Mouse (Mus musculus): ENCODE measurements around the gene Rsph14.

The Rsph14 gene

DNA sequence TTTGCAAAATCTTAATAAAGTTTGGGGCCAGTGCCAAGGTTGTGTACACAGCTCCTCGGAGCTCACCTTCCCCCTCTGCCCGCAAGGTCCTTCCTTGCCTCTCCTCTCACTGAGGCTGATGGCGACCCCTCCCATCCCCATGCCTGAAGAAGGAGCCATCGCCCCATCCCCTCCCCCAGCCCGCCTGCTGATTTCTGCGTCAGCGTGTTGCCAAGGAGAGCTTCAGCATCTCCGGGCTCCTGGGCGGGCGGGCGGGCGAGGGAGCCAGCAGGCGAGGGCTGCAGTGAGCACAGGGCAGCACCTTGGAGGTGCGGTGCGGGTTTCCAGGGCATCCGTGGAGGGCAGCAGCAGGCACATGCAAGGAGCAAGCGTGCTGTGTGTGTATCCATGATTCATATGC, 37.0 kb downstream of the Rsph14 start:
- in situ Hi-C loops (cut with MboI, MseI) = no loop called here

DNA sequence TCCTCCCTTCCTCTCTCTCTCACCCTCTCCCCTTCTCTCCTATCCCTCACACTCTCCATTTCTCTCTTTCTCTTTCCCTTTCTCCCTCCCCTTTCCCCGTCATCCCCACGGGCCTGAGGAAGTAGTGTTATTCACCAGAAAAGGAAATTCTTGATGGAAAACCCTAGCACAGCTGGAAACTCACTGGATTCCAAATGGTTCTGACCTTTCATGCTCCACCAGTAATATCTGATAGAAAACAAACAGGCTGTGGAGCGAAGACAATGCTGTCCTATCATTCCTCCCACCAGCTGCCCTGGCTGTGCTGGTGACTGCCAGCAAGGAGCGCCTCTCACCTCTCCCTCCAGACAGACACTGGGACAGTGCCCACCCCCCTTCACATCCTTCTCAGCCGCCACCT, 37.5 kb downstream of the Rsph14 start:
- in situ Hi-C loops (cut with MboI, MseI) = no loop called here

DNA sequence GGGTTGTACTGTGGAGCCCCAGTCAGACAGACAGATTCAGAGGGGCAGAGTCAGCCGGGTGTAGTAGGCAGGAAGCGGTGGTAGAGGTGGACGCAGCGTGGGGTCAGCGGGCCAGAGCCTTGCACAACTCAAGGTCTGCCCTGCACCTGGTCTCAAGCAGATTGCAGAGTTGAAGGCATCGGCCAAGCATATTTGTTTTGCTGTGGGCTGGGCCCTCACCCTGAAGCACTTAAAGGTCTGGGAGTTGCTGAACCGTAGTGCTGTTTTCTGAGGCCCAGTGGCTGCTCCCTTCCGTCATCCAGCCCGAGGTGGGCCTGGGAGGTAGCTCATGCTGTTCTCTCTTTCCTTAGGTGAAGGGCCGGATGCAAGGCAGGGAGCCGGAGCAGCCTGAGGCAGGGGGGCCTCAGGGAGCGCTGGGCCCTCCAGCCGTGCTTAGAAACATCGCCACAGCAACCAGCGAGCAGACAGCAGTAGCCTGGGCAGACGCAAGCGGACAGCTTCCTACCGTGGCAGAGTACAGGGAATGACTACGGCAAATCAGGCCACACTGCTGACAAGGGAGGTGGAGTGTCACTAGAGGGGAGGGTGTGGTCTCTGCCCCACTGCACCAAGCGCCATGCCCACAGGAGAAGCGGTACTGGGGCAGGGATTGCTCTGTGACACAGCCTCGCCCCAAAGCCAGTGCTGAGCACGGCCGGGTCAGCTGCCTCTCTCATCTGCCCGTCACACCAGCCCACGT, 41.6 kb downstream of the Rsph14 start:
- in situ Hi-C loops (cut with MboI, MseI) = no loop called here

DNA sequence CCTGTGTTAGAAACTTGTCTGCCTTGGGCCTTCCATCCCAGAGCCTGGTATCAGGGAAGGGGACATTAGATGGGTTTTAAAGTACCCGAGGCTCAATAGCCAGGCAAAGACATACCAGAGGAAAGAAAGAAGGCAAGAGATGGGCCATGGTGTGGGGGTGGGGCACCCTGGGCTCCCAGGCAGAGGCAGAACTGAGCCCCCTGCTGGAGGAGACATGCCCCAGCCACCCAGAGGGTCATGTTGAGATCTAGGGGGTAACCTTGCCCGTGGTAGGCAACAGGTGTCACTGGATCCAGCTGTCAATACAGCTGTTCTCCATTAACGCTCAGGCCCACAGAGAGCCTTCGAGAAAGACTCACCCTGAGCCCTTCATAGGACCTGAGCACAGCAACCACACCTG, 42.6 kb downstream of the Rsph14 start:
- in situ Hi-C loops (cut with MboI, MseI) = no loop called here

DNA sequence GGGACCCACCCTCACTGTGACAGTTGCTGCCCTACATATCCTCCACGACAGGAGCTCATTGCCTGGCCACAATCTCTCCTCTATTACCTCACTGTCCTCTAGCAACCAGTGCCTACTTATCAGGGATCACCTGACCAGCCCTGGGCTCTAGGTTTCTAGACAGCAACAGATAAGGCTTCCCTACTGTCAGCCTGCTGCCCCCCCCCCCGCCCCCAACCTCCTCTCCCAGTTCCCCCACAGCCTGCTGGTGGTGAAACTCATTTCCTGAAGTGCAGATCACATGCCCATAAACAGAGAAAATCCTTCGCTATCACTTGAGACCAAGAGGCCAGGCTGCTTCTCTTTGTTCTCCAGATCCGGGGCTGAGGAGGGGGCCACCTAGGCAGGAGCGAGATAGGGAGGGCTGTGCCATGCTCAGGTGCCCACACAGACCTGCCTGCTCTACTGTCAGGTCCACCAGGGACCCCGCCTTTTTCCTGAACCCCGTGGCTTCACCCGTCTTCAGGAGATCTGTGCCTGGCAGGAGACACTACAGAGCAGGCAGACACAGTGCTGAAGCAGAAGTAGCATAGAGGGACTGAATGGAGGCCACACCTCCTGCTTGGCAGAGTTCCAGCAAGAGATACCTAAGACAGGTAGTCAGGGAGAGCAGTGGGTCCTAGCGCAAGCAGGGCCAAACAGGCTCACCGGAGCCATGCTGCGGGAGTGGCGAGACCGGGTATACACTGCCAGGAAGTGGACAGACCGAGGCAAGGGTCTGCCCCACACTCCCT, 44.5 kb downstream of the Rsph14 start:
- in situ Hi-C loops (cut with MboI, MseI) = no loop called here

DNA sequence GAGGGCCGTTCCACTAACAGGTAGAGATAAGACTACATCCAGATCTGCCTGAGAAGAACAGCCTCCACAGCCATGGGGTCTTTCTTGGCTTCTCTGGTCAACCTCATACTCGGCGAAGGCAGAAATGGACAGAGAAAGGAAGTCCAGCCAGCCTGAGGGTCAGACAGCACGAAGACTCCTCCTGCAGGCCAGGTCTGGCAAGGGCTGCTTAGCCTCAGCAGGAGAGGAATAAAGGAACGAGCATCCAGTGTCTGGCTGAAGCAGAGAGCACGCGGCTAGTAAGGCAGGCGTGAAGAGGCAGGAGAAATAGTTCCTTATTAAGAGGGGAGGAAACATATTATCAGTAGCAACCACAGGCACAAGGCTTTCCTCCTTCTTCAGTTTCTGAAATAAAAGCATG, 49.2 kb downstream of the Rsph14 start:
- in situ Hi-C loops (cut with MboI, MseI) = no loop called here

DNA sequence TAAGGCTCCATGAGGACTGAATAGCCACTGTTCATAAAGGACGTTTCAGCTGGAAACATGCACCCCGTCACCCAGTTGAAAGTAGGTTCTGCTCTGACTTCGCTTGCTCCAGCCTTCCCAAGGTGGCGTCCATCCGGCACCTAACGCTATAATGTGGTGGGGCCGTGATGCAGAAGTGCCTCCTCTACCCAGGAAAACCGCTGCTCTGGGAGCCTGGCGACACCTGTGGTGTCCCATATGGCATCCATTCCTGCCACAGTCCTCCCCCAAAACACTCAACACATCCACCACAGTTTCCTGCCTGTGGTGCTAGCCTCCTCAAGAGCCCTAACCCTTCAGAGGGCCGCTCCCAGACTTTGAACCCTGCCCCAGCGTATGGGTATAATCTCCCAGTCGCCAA, 51.2 kb downstream of the Rsph14 start:
- in situ Hi-C loops (cut with MboI, MseI) = no loop called here

DNA sequence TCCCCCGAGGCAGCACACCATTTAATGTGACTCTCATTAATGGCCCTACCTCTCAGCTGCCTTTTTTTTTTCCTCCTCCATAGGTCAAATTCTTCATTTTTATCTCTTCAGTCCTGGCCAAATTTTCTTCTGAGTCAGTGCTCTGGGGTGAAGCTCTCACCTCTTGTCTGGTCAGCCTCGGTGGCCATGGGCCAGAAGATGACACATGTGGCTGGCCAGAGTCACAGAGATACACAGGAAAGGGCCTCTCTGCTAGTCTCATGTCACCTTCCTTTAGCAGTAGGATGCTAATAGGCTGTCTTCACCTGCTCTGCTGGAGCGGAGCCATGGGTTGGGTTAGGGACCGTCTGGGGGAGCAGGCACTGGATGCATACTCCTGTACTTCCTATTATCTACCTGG, 54.3 kb downstream of the Rsph14 start:
- in situ Hi-C loops (cut with MboI, MseI) = no loop called here

DNA sequence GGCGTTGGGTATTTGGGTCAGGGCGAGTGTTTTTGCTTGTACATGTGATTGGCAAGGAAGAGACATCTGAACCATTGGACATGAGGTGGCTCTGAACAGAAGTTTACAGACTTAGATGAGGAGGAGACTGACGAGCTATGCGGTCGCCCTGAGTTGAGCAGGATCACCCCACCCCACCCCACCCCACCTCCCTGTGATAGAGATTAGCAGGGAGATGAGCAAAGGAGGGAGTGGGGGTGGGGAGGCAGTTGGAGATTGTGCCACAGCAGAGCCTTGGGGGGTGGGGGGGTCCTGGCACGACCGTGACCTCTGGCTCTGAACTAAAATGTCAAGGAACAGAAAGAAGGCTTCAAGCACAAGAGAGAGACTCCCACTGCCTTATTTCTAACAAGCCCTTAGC, 56.0 kb downstream of the Rsph14 start:
- in situ Hi-C loops (cut with MboI, MseI) = no loop called here

DNA sequence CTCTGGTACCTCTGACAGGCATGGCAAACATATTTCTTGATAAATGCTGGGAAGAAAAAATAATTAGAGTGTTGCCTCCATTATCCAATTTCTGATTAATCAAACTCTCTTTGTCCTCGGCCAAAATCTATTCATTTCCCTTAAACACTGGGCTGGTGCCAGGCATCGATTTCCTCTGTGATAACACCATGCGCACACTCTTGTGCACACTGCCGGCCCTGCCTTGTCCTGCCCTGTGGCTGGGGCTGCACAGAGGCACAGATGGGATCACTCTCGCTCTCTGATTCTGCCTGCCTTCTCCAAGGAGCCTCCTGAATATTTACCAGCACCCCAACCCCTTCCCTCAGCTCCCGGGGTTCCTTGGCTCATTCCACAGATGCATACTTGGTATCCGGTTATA, 56.8 kb downstream of the Rsph14 start:
- in situ Hi-C loops (cut with MboI, MseI) = no loop called here

DNA sequence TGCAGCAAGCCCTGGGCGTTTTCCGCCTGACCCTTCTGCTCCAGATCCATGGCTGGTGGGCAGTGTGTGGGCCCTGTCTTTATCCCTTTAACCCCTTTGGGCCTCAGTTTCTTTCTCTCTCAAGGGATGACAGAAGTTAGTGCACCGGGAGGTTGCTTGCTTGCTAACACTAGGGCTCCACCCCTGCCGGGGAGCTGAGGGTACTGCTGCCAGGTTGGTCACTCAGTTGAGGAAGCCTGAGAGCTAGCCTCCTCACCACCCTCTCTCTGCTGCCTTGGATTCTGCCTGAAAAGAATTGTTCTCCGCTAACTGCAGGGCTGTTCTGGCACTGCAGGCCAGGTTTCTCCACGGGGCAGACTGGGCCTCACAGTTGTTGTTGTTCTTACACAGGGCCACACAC, 59.4 kb downstream of the Rsph14 start:
- in situ Hi-C loops (cut with MboI, MseI) = no loop called here

DNA sequence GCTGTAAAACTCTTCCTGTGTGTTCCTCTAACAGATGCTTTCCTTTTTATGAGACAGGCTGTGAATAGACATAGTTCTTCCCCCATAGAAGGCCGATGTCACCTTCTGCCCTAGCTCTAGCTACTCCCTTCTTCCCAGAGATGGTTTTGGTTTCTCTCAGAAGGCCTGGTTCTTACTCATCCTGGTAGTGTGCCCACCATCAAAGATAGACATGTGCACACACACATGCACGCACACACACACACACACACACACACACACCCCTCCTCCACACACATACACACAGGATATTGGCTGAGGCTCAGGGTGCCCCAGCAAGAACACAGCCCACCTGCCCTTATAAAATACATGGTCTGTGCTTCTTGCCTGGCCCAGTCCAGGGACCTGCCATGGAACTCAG, 63.1 kb downstream of the Rsph14 start:
- in situ Hi-C loops (cut with MboI, MseI) = no loop called here

DNA sequence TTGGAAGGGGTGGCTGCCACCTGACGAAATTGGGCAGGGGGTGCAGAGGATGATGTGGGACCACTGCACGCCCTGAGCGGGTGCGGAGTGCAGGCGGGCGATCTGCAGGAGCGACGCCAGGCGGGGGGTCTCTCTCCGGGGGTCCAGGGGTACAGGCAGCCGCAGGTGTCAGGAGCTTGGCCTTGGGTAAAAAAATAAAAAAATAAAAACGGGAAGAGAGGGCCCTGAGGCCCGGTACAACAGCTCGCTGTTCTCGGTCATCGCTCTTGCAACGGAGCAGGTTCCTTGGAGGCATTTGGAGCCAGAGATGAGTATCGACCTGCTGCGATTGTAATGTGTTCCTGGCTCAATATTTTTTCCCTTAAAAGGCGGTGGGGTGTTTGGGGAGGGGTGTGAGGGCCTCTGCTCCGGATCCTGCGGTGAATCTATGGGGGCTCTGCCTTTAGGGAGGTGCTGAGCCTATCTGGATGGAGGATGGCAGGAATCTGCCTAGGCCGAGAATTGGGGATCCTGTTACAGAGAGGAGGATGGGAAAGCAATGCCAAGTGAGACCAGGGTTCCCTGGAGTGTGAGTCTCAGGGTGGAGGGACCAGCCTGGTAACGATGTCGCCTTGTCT, 64.6 kb downstream of the Rsph14 start:
- in situ Hi-C loops (cut with MboI, MseI) = no loop called here

DNA sequence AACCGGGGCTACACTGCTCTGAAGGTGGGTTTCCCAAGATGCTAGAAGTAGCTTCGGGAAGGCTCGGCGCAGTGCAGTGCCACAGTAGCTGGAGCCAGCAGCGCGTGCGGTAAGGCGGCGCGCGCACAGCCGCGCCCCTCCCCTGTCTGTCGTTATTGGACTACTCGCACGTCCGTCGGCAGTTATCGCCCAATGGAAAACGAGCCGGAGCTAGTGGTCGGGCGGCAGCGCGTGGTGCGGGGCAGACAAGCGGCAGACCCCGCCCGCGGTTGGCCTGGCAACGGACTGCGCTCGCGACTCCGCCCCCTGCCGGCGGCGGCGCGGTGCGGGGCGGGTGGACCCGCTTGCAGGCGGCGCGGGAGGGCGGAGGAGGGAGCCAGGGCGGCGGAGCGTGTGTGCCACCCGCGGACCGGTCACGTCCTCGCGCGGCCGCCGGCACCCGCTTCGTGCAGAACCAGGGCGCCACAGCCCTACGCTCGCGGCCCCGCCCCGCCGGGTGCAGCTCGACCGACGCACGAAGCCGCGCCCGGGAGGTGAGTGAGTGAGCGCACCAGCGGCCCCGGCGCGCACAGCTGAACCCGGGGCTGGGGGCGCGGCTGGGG, 65.4 kb downstream of the Rsph14 start, which contains the start of gene Gnaz:
Gnaz (plus strand) TSS at position 328 of the 602 bp plus-strand sequence.
- in situ Hi-C loops (cut with MboI, MseI) = no loop called here

DNA sequence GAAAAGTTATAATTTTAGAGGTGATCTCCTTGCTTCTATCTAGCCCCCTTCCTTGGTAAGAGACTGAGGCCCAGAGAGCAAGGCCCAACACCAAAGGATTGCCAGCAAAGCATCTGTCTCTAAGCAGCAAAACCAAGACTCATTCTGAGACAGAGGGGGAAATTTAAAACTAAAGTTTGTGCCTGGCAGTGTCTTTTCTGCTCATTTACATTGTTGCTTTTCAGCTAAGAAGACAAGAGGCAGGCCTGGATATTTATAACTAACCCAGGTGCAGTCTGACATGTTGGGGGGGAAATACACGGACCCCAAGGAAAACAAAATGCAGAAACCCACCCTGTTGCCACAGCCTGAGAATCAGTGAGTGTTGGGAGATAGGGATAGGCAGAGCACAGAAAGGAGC, 68.0 kb downstream of the Rsph14 start:
- in situ Hi-C loops (cut with MboI, MseI) = no loop called here

DNA sequence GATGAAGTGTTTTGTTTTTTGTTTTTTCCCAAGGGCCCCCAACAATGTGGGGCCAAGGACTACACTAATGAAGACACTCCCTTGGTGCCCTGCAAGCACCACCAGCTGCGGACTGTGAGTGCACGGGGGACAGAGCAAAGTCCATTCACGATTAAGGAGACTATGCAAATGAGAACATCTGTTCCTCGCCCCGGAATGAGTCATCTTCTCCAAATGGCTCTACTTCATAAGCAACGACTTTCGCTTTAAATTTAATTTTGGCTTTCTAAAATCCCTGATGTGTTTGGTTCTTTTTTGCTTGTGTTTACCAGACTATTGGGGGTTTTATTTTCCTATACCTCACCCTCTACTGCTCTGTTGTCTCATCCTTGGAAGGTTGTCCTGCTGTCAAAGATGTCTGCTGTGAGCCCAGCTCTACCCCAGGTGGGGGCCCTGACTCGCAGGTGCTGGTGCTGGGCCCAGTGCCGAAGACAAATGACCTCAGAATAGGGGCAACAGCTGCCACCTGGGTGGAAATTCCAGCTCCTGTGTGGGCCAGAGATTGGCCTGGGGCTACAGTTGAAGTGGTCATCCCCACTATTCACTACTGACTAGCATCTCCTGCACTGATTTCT, 79.4 kb downstream of the Rsph14 start:
- in situ Hi-C loops (cut with MboI, MseI) = no loop called here

DNA sequence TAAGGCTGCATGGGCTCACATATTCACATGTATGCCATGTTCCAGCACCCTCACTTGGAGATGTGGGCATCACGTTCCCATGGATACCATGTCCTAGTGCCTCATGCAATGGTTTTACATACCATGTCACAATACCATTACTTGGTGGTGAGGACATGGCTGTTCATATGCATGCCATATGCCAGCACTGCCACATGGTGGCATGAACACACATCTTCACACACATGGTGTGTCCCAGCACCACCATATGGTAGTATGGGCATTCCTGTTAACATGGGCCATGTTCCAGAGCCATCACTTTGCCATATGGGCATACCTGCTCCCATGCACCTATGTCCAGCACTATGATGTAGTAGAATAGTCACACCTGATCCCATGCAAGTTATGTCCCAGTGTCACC, 91.6 kb downstream of the Rsph14 start:
- in situ Hi-C loops (cut with MboI, MseI) = loop anchor here (5.0 kb wide), 1 partner anchor 67 kb away; no protein-coding TSS in a partner anchor

DNA sequence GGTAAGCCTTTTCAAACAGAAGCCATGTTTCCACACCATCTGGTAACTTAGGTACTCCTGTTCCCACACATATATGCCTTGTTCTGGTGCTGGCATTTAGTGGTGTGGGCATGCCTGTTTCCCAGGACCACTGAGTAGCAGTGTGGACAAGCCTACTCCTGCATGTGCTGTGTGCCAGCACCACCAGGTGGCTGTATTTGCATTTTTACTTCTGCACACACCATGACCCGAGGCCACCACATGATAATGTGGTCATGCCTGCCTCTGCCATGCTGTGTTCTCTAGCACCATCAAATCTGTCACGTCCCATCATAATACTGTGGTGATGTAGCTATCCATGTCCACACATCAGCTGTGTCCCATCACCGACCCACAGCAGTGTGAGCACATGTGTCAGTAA, 93.1 kb downstream of the Rsph14 start:
- in situ Hi-C loops (cut with MboI, MseI) = loop anchor here (5.0 kb wide), 1 partner anchor 213 kb away; no protein-coding TSS in a partner anchor

DNA sequence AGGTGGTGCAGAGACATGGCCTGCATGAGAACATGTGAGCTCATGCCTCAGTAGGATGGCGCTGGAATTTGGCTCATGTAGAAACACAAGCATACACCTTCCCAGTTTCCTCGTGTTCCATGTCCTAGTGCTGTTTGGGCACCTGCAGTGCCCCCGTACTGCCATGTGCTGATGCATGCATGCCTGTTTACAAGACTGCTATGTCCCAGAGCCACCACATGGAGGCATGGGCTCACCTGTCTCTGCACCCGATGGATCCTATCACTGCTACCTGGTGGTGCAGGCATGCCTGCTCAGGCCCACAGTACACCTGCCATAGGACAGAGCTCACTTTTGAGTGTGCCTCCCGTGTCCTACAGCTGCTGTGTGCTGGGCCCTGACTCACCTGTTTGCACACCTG, 94.0 kb downstream of the Rsph14 start:
- in situ Hi-C loops (cut with MboI, MseI) = loop anchor here (5.0 kb wide), 1 partner anchor 214 kb away; no protein-coding TSS in a partner anchor

DNA sequence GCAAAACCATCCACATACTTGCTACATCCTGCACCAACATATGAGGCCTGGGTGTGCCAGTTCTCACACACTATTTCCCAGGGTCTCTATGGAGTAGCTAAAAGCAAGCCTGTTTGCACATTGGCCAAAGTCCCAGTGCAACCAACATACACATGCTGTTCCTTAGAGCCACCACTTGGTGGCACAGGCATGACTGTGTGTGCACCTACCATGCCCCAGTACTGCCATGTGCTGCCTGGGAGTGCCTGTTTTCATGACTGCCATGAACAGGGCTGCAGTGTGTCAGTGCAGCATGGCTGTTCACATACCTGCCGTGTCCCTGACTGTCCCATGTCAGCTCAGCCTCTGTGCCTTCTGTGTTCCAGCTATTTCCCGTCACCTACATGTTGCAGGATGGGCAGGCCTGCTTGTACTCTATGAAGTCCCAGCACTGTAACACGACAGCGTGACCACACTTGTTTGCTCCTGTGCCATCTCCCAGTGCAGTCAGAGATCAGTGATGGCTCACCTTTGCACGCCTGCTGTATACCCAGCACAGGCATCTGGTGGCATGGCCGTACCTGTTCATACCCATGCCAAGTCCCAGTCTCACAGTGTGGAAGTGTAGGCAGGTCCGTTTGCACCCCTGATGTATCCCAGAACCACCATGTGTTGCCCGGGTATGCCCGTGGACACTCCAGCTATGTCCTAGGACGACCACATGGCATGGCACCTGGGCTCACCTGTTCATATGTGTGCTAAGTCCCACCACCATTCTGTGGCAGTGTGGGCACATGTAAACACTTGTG, 95.2 kb downstream of the Rsph14 start:
- in situ Hi-C loops (cut with MboI, MseI) = loop anchor here (5.0 kb wide), 1 partner anchor 215 kb away; no protein-coding TSS in a partner anchor

DNA sequence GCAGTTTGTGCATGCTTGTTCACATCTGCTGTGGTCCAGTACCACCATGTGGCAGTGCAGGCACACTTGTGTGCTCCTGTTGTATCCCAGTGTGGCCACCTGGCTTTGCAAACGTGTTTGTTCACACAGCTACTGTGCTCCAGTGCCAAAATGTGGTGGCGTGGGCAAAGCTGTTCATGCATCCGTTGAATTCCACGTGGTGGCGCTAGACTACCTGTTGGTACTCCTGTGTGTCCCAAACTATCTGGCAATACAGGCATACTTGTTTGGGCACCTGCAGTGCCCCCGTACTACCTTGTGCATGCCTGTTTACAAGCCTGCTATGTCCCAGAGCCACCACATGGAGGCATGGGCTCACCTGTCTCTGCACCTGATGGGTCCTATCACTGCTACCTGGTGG, 97.4 kb downstream of the Rsph14 start:
- in situ Hi-C loops (cut with MboI, MseI) = loop anchor here (5.0 kb wide), 1 partner anchor 217 kb away; no protein-coding TSS in a partner anchor
